Mouse (Mus musculus) hindbrain, embryonic 12.5 days (tissue): ENCODE data around the gene Nol6. TPM values are rescaled to one million over a fixed set of nuclear protein-coding genes. Genes with fewer than 3 reads are reported as not detected.
"Not testable (repeated sequence)": the region's sequence is repeated elsewhere in the genome, so short reads cannot be mapped to it uniquely, and the experiment has no call there.

Experiments
- ATAC-seq: fragments of 200-750 bp; cut with Nextera tagmentation; 2 replicates; pipeline ENCODE4 v1.8.0; 2017; ENCODE audit warnings: moderate TSS enrichment; ENCODE audit not compliant: low FRiP score
- H3K27ac ChIP-seq: fragments of 300-500 bp; sonication (generic); 2 replicates; pipeline ENCODE4 v1.5.1; 2016; ENCODE audit warnings: mild to moderate bottlenecking
- H3K27me3 ChIP-seq: fragments of 300-500 bp; sonication (generic); 2 replicates; pipeline ENCODE4 v1.6.1; 2016; ENCODE audit warnings: mild to moderate bottlenecking
- H3K36me3 ChIP-seq: fragments of 300-500 bp; sonication (generic); 2 replicates; pipeline ENCODE4 v1.6.1; 2016; ENCODE audit warnings: mild to moderate bottlenecking
- H3K4me1 ChIP-seq: fragments of 300-500 bp; sonication (generic); 2 replicates; pipeline ENCODE4 v1.6.1; 2016
- H3K4me2 ChIP-seq: fragments of 300-500 bp; sonication (generic); replicated peaks from 2 replicates; pipeline ENCODE4 v1.6.1; 2016; ENCODE audit warnings: mild to moderate bottlenecking
- H3K4me3 ChIP-seq: fragments of 300-500 bp; sonication (generic); 2 replicates; pipeline ENCODE4 v1.5.1; 2016; ENCODE audit warnings: mild to moderate bottlenecking
- H3K9ac ChIP-seq: fragments of 300-500 bp; sonication (generic); 2 replicates; pipeline ENCODE4 v1.6.1; 2016; ENCODE audit warnings: mild to moderate bottlenecking, moderate library complexity
- H3K9me3 ChIP-seq: fragments of 300-500 bp; sonication (generic); replicated peaks from 2 replicates; pipeline ENCODE4 v1.6.1; 2016; ENCODE audit warnings: mild to moderate bottlenecking
- WGBS: fragments of 180-500 bp; shearing (Covaris S2); methylation state at CpG from one replicate; pipeline ENCODE4 v1.1.7; 2016; 5-methylcytosine and 5-hydroxymethylcytosine counted together
- polyA plus RNA-seq: library from polyadenylated mRNA; unstranded; fragments of >200 nt; fragmentation: Nextera tagmentation; extraction: Ambion mirVana; gene quantifications from 2 replicates; pipeline ENCODE4 v1.2.1, GENCODE M21; 2016

The Nol6 gene
- polyA plus RNA-seq, 1 experiment from 2014 or later: 29.0 TPM

GRCm38 (mm10) chr4:41092958-41093357 lies 31.3 kb downstream of the Nol6 start:
- 83% methylated on average over 1 of the region's 1 CpGs for WGBS
- no peak overlapping the region for H3K4me2 ChIP-seq
- H3K4me1 ChIP-seq: peaks cover 5% of the 10 kb centered on the region; the same call in 1 of the 2 replicates
- H3K9me3 ChIP-seq: no peaks in the 10 kb centered on the region
- no peak overlapping the region for H3K9ac ChIP-seq
- no peak overlapping the region for H3K27ac ChIP-seq
- H3K27me3 ChIP-seq: peaks cover 24% of the 10 kb centered on the region
- H3K4me3 ChIP-seq: no peak overlapping the region
- ATAC-seq: no peak
- no peaks in the 10 kb centered on the region for H3K36me3 ChIP-seq

GRCm38 (mm10) chr4:41091391-41091790 lies 32.9 kb downstream of the Nol6 start:
- Histone ChIP-seq H3K9me3 (no peaks in the 10 kb centered on the region), H3K4me3 (no peak overlapping the region), H3K27me3 (peaks cover 8% of the 10 kb centered on the region), H3K4me2 (no peak overlapping the region), H3K9ac (no peak overlapping the region), H3K4me1 (0 out of 2 replicates have a peak, but pooled peaks cover 2% of the 10 kb centered on the region), H3K36me3 (no peaks in the 10 kb centered on the region), H3K27ac (no peak overlapping the region)
- 56% methylated on average over 3 of the region's 3 CpGs for WGBS
- ATAC-seq: no peak

GRCm38 (mm10) chr4:41089705-41090104 lies 34.5 kb downstream of the Nol6 start:
- 76% methylated on average over 2 of the region's 2 CpGs for WGBS
- no peak overlapping the region for H3K4me2 ChIP-seq
- H3K4me3 ChIP-seq: no peak overlapping the region
- no peak overlapping the region for H3K27ac ChIP-seq
- no peaks in the 10 kb centered on the region for H3K27me3 ChIP-seq
- H3K9me3 ChIP-seq: no peaks in the 10 kb centered on the region
- ATAC-seq: no peak
- H3K9ac ChIP-seq: no peak overlapping the region
- no peaks in the 10 kb centered on the region for H3K4me1 ChIP-seq
- no peaks in the 10 kb centered on the region for H3K36me3 ChIP-seq

GRCm38 (mm10) chr4:41089189-41089588 lies 35.1 kb downstream of the Nol6 start:
- no peak overlapping the region for H3K27ac ChIP-seq
- H3K36me3 ChIP-seq: no peaks in the 10 kb centered on the region
- no peak overlapping the region for H3K9ac ChIP-seq
- H3K4me2 ChIP-seq: no peak overlapping the region
- no peak overlapping the region for H3K4me3 ChIP-seq
- no peak for ATAC-seq
- no peaks in the 10 kb centered on the region for H3K9me3 ChIP-seq
- no peaks in the 10 kb centered on the region for H3K4me1 ChIP-seq
- 86% methylated on average over 4 of the region's 4 CpGs for WGBS
- no peaks in the 10 kb centered on the region for H3K27me3 ChIP-seq

GRCm38 (mm10) chr4:41087459-41088298 lies 36.6 kb downstream of the Nol6 start:
- H3K36me3 ChIP-seq: no peaks in the 10 kb centered on the region
- WGBS: 81% methylated on average over 16 of the region's 16 CpGs
- H3K4me2 ChIP-seq: no peak overlapping the region
- no peaks in the 10 kb centered on the region for H3K9me3 ChIP-seq
- no peaks in the 10 kb centered on the region for H3K27me3 ChIP-seq
- no peaks in the 10 kb centered on the region for H3K4me1 ChIP-seq
- H3K4me3 ChIP-seq: no peak overlapping the region
- no peak overlapping the region for H3K27ac ChIP-seq
- ATAC-seq: no peak
- no peak overlapping the region for H3K9ac ChIP-seq

- Histone ChIP-seq H3K4me1 (no peaks in the 10 kb centered on the region), H3K9ac (no peak overlapping the region), H3K27ac (no peak overlapping the region), H3K9me3 (no peaks in the 10 kb centered on the region), H3K36me3 (no peaks in the 10 kb centered on the region), H3K4me2 (no peak overlapping the region), H3K27me3 (no peaks in the 10 kb centered on the region), H3K4me3 (no peak overlapping the region)
- 80% methylated on average over 9 of the region's 9 CpGs for WGBS
- no peak for ATAC-seq
Observed at GRCm38 (mm10) chr4:41086947-41087346, 37.3 kb downstream of the Nol6 start.

- Histone ChIP-seq H3K27ac (no peak overlapping the region), H3K4me1 (no peaks in the 10 kb centered on the region), H3K4me2 (no peak overlapping the region), H3K36me3 (no peaks in the 10 kb centered on the region), H3K27me3 (no peaks in the 10 kb centered on the region), H3K4me3 (no peak overlapping the region), H3K9me3 (no peaks in the 10 kb centered on the region), H3K9ac (no peak overlapping the region)
- 90% methylated on average over 4 of the region's 4 CpGs for WGBS
- no peak for ATAC-seq
Observed at GRCm38 (mm10) chr4:41084819-41085218, 39.4 kb downstream of the Nol6 start.

GRCm38 (mm10) chr4:41082803-41083202 lies 41.5 kb downstream of the Nol6 start:
- not testable (repeated sequence) for H3K27me3 ChIP-seq, H3K9ac ChIP-seq, H3K4me3 ChIP-seq, H3K36me3 ChIP-seq, H3K27ac ChIP-seq, H3K9me3 ChIP-seq, ATAC-seq, H3K4me1 ChIP-seq, H3K4me2 ChIP-seq
- WGBS: 67% methylated on average over 4 of the region's 4 CpGs

- Histone ChIP-seq H3K27me3 (no peaks in the 10 kb centered on the region), H3K27ac (no peak overlapping the region), H3K4me1 (no peaks in the 10 kb centered on the region), H3K4me3 (no peak overlapping the region), H3K4me2 (no peak overlapping the region), H3K9me3 (no peaks in the 10 kb centered on the region), H3K9ac (no peak overlapping the region), H3K36me3 (no peaks in the 10 kb centered on the region)
- 79% methylated on average over 5 of the region's 5 CpGs for WGBS
- ATAC-seq: no peak
Observed at GRCm38 (mm10) chr4:41081733-41082132, 42.5 kb downstream of the Nol6 start.

GRCm38 (mm10) chr4:41078726-41079125 lies 45.5 kb downstream of the Nol6 start:
- WGBS: 84% methylated on average over 6 of the region's 6 CpGs
- no peaks in the 10 kb centered on the region for H3K4me1 ChIP-seq
- no peaks in the 10 kb centered on the region for H3K9me3 ChIP-seq
- no peaks in the 10 kb centered on the region for H3K36me3 ChIP-seq
- ATAC-seq: no peak
- H3K4me3 ChIP-seq: no peak overlapping the region
- no peak overlapping the region for H3K4me2 ChIP-seq
- no peaks in the 10 kb centered on the region for H3K27me3 ChIP-seq
- H3K9ac ChIP-seq: no peak overlapping the region
- no peak overlapping the region for H3K27ac ChIP-seq

- ATAC-seq: no peak
- no peaks in the 10 kb centered on the region for H3K27me3 ChIP-seq
- no peaks in the 10 kb centered on the region for H3K36me3 ChIP-seq
- no peak overlapping the region for H3K4me2 ChIP-seq
- H3K4me1 ChIP-seq: no peaks in the 10 kb centered on the region
- H3K27ac ChIP-seq: no peak overlapping the region
- H3K4me3 ChIP-seq: no peak overlapping the region
- 80% methylated on average over 6 of the region's 6 CpGs for WGBS
- H3K9ac ChIP-seq: no peak overlapping the region
- H3K9me3 ChIP-seq: no peaks in the 10 kb centered on the region
Observed at GRCm38 (mm10) chr4:41074461-41074860, 49.8 kb downstream of the Nol6 start.

GRCm38 (mm10) chr4:41073008-41073817 lies 51.0 kb downstream of the Nol6 start:
- no peaks in the 10 kb centered on the region for H3K36me3 ChIP-seq
- H3K27me3 ChIP-seq: no peaks in the 10 kb centered on the region
- H3K4me3 ChIP-seq: no peak overlapping the region
- no peak overlapping the region for H3K9ac ChIP-seq
- no peaks in the 10 kb centered on the region for H3K4me1 ChIP-seq
- H3K27ac ChIP-seq: no peak overlapping the region
- H3K9me3 ChIP-seq: no peaks in the 10 kb centered on the region
- WGBS: 84% methylated on average over 12 of the region's 12 CpGs
- no peak for ATAC-seq
- H3K4me2 ChIP-seq: no peak overlapping the region
